Mouse (Mus musculus) liver, embryonic 14.5 days (tissue): Measurements from ENCODE around the gene Rims4.

Experiments
- CTCF ChIP-seq: IDR thresholded peaks from 2 replicates; pipeline ENCODE4 v1.5.1; 2016; ENCODE audit warnings: antibody characterized with exemption, low read depth, control low read depth
- EP300 ChIP-seq: IDR thresholded peaks from 2 replicates; pipeline ENCODE4 v1.6.1; 2016; ENCODE audit warnings: antibody characterized with exemption, low read depth

GRCm38 (mm10) chr2:163839519-163839918 is 79.0 kb downstream of the Rims4 start:
- TF ChIP-seq CTCF (no peak), EP300 (no peak)
